Mouse (Mus musculus) midbrain, postnatal 0 days (tissue): Measurements from ENCODE around the gene Kifc3. TPM values are rescaled to one million over a fixed set of nuclear protein-coding genes. Genes with fewer than 3 reads are reported as not detected.
"Not testable (repeated sequence)": the region's sequence is repeated elsewhere in the genome, so short reads cannot be mapped to it uniquely, and the experiment has no call there.

Source experiments
- ATAC-seq: fragments of 200-750 bp; cut with Nextera tagmentation; 2 replicates; pipeline ENCODE4 v1.8.0; 2017; ENCODE audit warnings: moderate number of reproducible peaks, mild to moderate bottlenecking, moderate TSS enrichment, moderate library complexity; ENCODE audit not compliant: low FRiP score
- DNase-seq: peaks from one replicate; pipeline ENCODE4 v3.0.0-alpha.2; 2015; ENCODE audit warnings: low spot score
- H3K27ac ChIP-seq: fragments of 300-500 bp; sonication (generic); 2 replicates; pipeline ENCODE4 v1.5.1; 2014; ENCODE audit warnings: low read depth, mild to moderate bottlenecking, low read length, mixed read lengths
- H3K27me3 ChIP-seq: fragments of 300-500 bp; sonication (generic); 2 replicates; pipeline ENCODE4 v1.6.1; 2014; ENCODE audit warnings: low read length, control low read depth, mixed read lengths; ENCODE audit not compliant: insufficient read depth
- H3K36me3 ChIP-seq: fragments of 300-500 bp; sonication (generic); 2 replicates; pipeline ENCODE4 v1.6.1; 2014; ENCODE audit warnings: low read length, control low read depth, mixed read lengths; ENCODE audit not compliant: insufficient read depth
- H3K4me1 ChIP-seq: fragments of 300-500 bp; sonication (generic); 2 replicates; pipeline ENCODE4 v1.6.1; 2014; ENCODE audit warnings: mild to moderate bottlenecking, control low read depth, antibody characterized with exemption, low read length, mixed read lengths; ENCODE audit not compliant: insufficient read depth
- H3K4me2 ChIP-seq: fragments of 300-500 bp; sonication (generic); 2 replicates; pipeline ENCODE4 v1.6.1; 2014; ENCODE audit warnings: low read depth, mild to moderate bottlenecking, low read length, mixed read lengths; ENCODE audit not compliant: poor library complexity, severe bottlenecking
- H3K4me3 ChIP-seq: fragments of 300-500 bp; sonication (generic); 2 replicates; pipeline ENCODE4 v1.5.1; 2014; ENCODE audit warnings: low read depth, mild to moderate bottlenecking, low read length, moderate library complexity
- H3K9ac ChIP-seq: fragments of 300-500 bp; sonication (generic); replicated peaks from 2 replicates; pipeline ENCODE4 v1.6.1; 2014; ENCODE audit warnings: mild to moderate bottlenecking, low read length, moderate library complexity, mixed read lengths; ENCODE audit not compliant: poor library complexity, severe bottlenecking
- H3K9me3 ChIP-seq: fragments of 300-500 bp; sonication (generic); 2 replicates; pipeline ENCODE4 v1.6.1; 2016; ENCODE audit warnings: low read length, control low read depth
- CTCF ChIP-seq: IDR thresholded peaks from 2 replicates; pipeline ENCODE4 v1.5.1; 2016; ENCODE audit warnings: antibody characterized with exemption, mild to moderate bottlenecking
- WGBS: fragments of 180-500 bp; shearing (Covaris S2); extraction: QIAGEN DNeasy Blood & Tissue Kit; methylation state at CpG from one replicate; pipeline ENCODE4 v1.1.7; 2014; 5-methylcytosine and 5-hydroxymethylcytosine counted together
- polyA plus RNA-seq: library from polyadenylated mRNA; unstranded; fragments of >200 nt; fragmentation: Nextera tagmentation; extraction: Ambion mirVana; gene quantifications from 2 replicates; pipeline ENCODE4 v1.2.1, GENCODE M21; 2015
- total RNA-seq: library from RNA; depleted of rRNA; stranded (reverse); fragments of >200 nt; gene quantifications from 2 replicates; pipeline ENCODE4 v1.2.3, GENCODE M21; 2014

Kifc3 gene
- total and polyA plus RNA-seq, 2 experiments from 2014 or later = 38.9 to 57.0 TPM

DNA sequence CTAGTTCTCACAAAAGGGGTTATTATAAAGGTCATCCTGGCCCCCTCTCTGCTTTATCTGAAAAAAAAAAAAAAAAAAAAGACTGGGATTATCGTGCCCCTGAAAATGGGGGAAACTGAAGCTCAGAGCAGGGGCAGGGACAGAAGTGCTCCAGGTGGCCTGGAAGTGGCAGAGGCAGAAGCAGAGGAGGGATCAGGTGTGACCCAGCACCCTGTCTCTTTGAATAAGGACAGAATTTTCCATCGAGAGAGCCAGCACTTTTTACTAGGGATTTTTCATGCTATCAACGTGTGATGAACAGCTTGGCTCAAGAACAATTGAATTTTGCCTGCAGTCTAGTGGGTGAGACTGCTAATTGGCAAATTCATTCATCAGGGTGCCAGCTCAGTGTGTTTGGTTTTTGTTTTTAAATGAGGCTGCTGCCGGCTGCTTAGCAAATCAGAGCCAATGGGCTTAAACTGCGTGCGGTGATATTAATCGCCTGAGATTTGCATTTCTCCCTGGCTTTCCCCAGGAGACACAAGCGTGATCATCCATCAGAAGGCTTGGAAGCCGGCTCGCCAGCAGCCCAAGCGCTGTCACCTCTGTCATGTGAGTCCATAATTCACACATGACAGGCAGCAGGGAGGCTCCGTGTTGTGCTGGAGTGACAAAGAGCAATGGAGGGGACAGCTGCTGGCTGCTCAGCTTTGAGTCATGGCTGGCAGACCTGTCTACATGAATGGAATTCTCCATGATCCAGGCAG is 40.4 kb upstream of the Kifc3 start:
- DNase-seq (peak; percentile 92), ATAC-seq (peak; percentile 72)
- H3K9me3 ChIP-seq = no peaks in the 10 kb centered on the region
- no peak overlapping the region for H3K4me3 ChIP-seq
- H3K27me3 ChIP-seq = no peaks in the 10 kb centered on the region
- H3K4me2 ChIP-seq = 0 out of 2 replicates have a peak overlapping the region, but pooled peaks have one; percentile 2
- peak overlapping the region; percentile 34; the same call in 1 of the 2 replicates for H3K9ac ChIP-seq
- peak overlapping the region; percentile 85 for H3K27ac ChIP-seq
- TF ChIP-seq CTCF = no peak
- H3K4me1 ChIP-seq = peaks cover 7% of the 10 kb centered on the region; the same call in 1 of the 2 replicates
- 10% methylated on average over 12 of the region's 12 CpGs for WGBS
- no peaks in the 10 kb centered on the region for H3K36me3 ChIP-seq

GRCm38 (mm10) chr8:95242099-95242825 is 39.6 kb upstream of the Kifc3 start:
- Histone ChIP-seq H3K4me1 (peaks cover 7% of the 10 kb centered on the region; the same call in 1 of the 2 replicates), H3K27ac (peak overlapping the region; percentile 85), H3K4me3 (no peak overlapping the region), H3K27me3 (no peaks in the 10 kb centered on the region), H3K4me2 (no peak overlapping the region), H3K36me3 (no peaks in the 10 kb centered on the region), H3K9me3 (no peaks in the 10 kb centered on the region), H3K9ac (no peak overlapping the region)
- no peak for ATAC-seq
- DNase-seq = no peak
- WGBS = 84% methylated on average over 26 of the region's 26 CpGs
- TF ChIP-seq CTCF = no peak

- Histone ChIP-seq H3K9me3 (no peaks in the 10 kb centered on the region), H3K4me1 (no peaks in the 10 kb centered on the region), H3K4me3 (no peak overlapping the region), H3K4me2 (no peak overlapping the region), H3K27me3 (no peaks in the 10 kb centered on the region), H3K27ac (no peak overlapping the region), H3K9ac (no peak overlapping the region), H3K36me3 (no peaks in the 10 kb centered on the region)
- peak; percentile 90 for TF ChIP-seq CTCF
- 6% methylated on average over 3 of the region's 3 CpGs for WGBS
- ATAC-seq (no peak), DNase-seq (peak; percentile 53)
These were observed 33.1 kb upstream of the Kifc3 start for GRCm38 (mm10) chr8:95235683-95236082.

- H3K27me3 ChIP-seq, H3K9ac ChIP-seq, H3K4me3 ChIP-seq, H3K4me2 ChIP-seq, DNase-seq, H3K9me3 ChIP-seq, H3K4me1 ChIP-seq, ATAC-seq, H3K27ac ChIP-seq, H3K36me3 ChIP-seq: not testable (repeated sequence)
- WGBS = 95% methylated on average over 9 of the region's 9 CpGs
These were observed 27.5 kb upstream of the Kifc3 start for GRCm38 (mm10) chr8:95230086-95230485.

DNA sequence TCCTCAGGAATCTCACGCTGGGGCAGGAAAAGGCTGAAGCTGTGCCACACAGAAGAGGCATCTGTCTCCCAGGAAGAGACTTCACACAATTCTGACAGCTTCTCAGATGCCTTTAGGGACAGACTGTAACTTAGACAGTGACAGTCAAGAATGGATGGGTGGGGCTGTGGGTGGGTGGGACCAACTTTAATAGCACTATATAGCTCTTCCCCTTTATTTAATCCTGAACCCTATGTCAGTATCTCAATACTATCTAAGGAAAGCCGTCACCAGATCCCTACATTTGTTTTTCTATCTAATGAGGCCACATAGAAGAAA is 24.5 kb upstream of the Kifc3 start:
- H3K4me1 ChIP-seq = no peaks in the 10 kb centered on the region
- WGBS = 49% methylated on average over 2 of the region's 2 CpGs

More for the DNA sequence above, 24.5 kb upstream of the Kifc3 start:
- ATAC-seq (no peak), DNase-seq (no peak)
- no peak overlapping the region for H3K4me3 ChIP-seq
- TF ChIP-seq CTCF = no peak
- no peak overlapping the region for H3K9ac ChIP-seq
- H3K36me3 ChIP-seq = no peaks in the 10 kb centered on the region
- H3K4me2 ChIP-seq = no peak overlapping the region
- no peaks in the 10 kb centered on the region for H3K27me3 ChIP-seq
- H3K9me3 ChIP-seq = no peaks in the 10 kb centered on the region
- H3K27ac ChIP-seq = no peak overlapping the region
